Mouse (Mus musculus): ENCODE results near the gene Phc3. TPM values are rescaled to one million over a fixed set of nuclear protein-coding genes. Genes with fewer than 3 reads are reported as not detected.
"Not testable (repeated sequence)": the region's sequence is repeated elsewhere in the genome, so short reads cannot be mapped to it uniquely, and the experiment has no call there.

The Phc3 gene
- total and polyA plus RNA-seq, 3 experiments, result 3.2 to 11.4 TPM; not detected in 1

- no peak overlapping the region for H3K9ac ChIP-seq (ENCODE audit: control insufficient read depth, low read depth, low read length, poor library complexity, severe bottlenecking)
- TF ChIP-seq TCF12 (IDR thresholded peaks at IDR 0.05; ENCODE audit: low read depth, low read length) (no peak), USF2 (IDR thresholded peaks at IDR 0.05; ENCODE audit: borderline replicate concordance in 1 of 2, insufficient read depth in 1 of 2, low read depth in 1 of 2, low read length in 2 of 2) (no peak), CHD2 (IDR thresholded peaks at IDR 0.05; ENCODE audit: low read length) (no peak)
- H3K27ac ChIP-seq (ENCODE audit: control insufficient read depth, low read depth, low read length), result no peak overlapping the region
- no peaks in the 10 kb centered on the region for H3K27me3 ChIP-seq (ENCODE audit: control insufficient read depth in 1 of 2, insufficient read depth in 2 of 2, low read length in 2 of 2)
- H3K79me2 ChIP-seq (ENCODE audit: control insufficient read depth, insufficient read depth, low read length, poor library complexity), result no peaks in the 10 kb centered on the region
- H3K4me3 ChIP-seq (ENCODE audit: control insufficient read depth in 1 of 2, insufficient read depth in 1 of 2, low read depth in 2 of 2, low read length in 2 of 2), result no peak overlapping the region
- H3K4me1 ChIP-seq (ENCODE audit: control insufficient read depth in 1 of 2, insufficient read depth in 2 of 2, low read length in 2 of 2), result 0 out of 4 replicates have a peak, but pooled peaks cover 0 to 5% of the 10 kb centered on the region in 2 experiments
- DNase-seq (ENCODE audit: low read depth, low spot score), result no peak
- H3K36me3 ChIP-seq (ENCODE audit: control insufficient read depth in 1 of 2, insufficient read depth in 2 of 2, low read length in 2 of 2), result no peaks in the 10 kb centered on the region
- H3K9me3 ChIP-seq (replicated peaks; ENCODE audit: insufficient read depth, low read length), result no peaks in the 10 kb centered on the region
Observed at GRCm38 (mm10) chr3:30860705-30861104, 108.5 kb downstream of the Phc3 start.

- not testable (repeated sequence) for H3K9me3 ChIP-seq (replicated peaks; ENCODE audit: insufficient read depth, low read length); H3K27ac ChIP-seq (ENCODE audit: control insufficient read depth, low read depth, low read length); DNase-seq (ENCODE audit: low read depth, low spot score); H3K9ac ChIP-seq (ENCODE audit: control insufficient read depth, low read depth, low read length, poor library complexity, severe bottlenecking); H3K4me3 ChIP-seq (ENCODE audit: control insufficient read depth in 1 of 2, insufficient read depth in 1 of 2, low read depth in 2 of 2, low read length in 2 of 2); H3K36me3 ChIP-seq (ENCODE audit: control insufficient read depth in 1 of 2, insufficient read depth in 2 of 2, low read length in 2 of 2); H3K79me2 ChIP-seq (ENCODE audit: control insufficient read depth, insufficient read depth, low read length, poor library complexity); H3K4me1 ChIP-seq (ENCODE audit: control insufficient read depth in 1 of 2, insufficient read depth in 2 of 2, low read length in 2 of 2); H3K27me3 ChIP-seq (ENCODE audit: control insufficient read depth in 1 of 2, insufficient read depth in 2 of 2, low read length in 2 of 2)
Observed at GRCm38 (mm10) chr3:30859599-30859998, 109.6 kb downstream of the Phc3 start.

- TF ChIP-seq TCF12 (IDR thresholded peaks at IDR 0.05; ENCODE audit: low read depth, low read length) (no peak), ZC3H11A (IDR thresholded peaks at IDR 0.05; ENCODE audit: low read depth, low read length) (no peak), SMC3 (IDR thresholded peaks at IDR 0.05; ENCODE audit: low read depth, low read length) (peak; percentile 42), MAZ (IDR thresholded peaks at IDR 0.05; ENCODE audit: low read depth, low read length) (no peak), ZKSCAN1 (IDR thresholded peaks at IDR 0.05; ENCODE audit: low read depth, low read length) (no peak), SIN3A (IDR thresholded peaks at IDR 0.05; ENCODE audit: low read length) (no peak), CTCF (IDR thresholded peaks at IDR 0.05 in 2 of 3, conservative IDR thresholded peaks at IDR 0.05 in 1 of 3; ENCODE audit: control insufficient read depth in 1 of 3, insufficient read depth in 1 of 3, low read depth in 2 of 3, low read length in 3 of 3, poor library complexity in 1 of 3, severe bottlenecking in 1 of 3) (peak; percentile 48 to 70 (median 50); a peak in 5 of 6 replicates), KAT2A (conservative IDR thresholded peaks at IDR 0.05; ENCODE audit: low read depth, low read length) (no peak), GATA1 (IDR thresholded peaks at IDR 0.05; ENCODE audit: low read depth, low read length) (no peak), BHLHE40 (IDR thresholded peaks at IDR 0.05; ENCODE audit: borderline replicate concordance, low read depth, low read length) (no peak), ELF1 (IDR thresholded peaks at IDR 0.05; ENCODE audit: low read depth, low read length) (no peak), RAD21 (IDR thresholded peaks at IDR 0.05; ENCODE audit: low read depth, low read length) (peak; percentile 32), POLR2A (IDR thresholded peaks at IDR 0.05; ENCODE audit: control insufficient read depth in 1 of 2, insufficient read depth in 1 of 2, low read depth in 1 of 2, low read length in 2 of 2, poor library complexity in 1 of 2) (0 out of 4 replicates have a peak, but pooled peaks of 1 of the 2 experiments have one; percentile 42)
- Histone ChIP-seq H3K79me2 (ENCODE audit: control insufficient read depth, insufficient read depth, low read length, poor library complexity) (no peaks in the 10 kb centered on the region), H3K36me3 (ENCODE audit: control insufficient read depth in 1 of 2, insufficient read depth in 2 of 2, low read length in 2 of 2) (no peaks in the 10 kb centered on the region), H3K9ac (ENCODE audit: control insufficient read depth, low read depth, low read length, poor library complexity, severe bottlenecking) (no peak within 1 kb of the TSS), H3K27me3 (ENCODE audit: control insufficient read depth in 1 of 2, insufficient read depth in 2 of 2, low read length in 2 of 2) (peaks cover 0 to 2% of the 10 kb centered on the region in 2 experiments; a peak in 1 of 4 replicates), H3K4me1 (ENCODE audit: control insufficient read depth in 1 of 2, insufficient read depth in 2 of 2, low read length in 2 of 2) (0 out of 4 replicates have a peak, but pooled peaks cover 0 to 2% of the 10 kb centered on the region in 2 experiments), H3K9me3 (replicated peaks; ENCODE audit: insufficient read depth, low read length) (no peaks in the 10 kb centered on the region), H3K4me3 (ENCODE audit: control insufficient read depth in 1 of 2, insufficient read depth in 1 of 2, low read depth in 2 of 2, low read length in 2 of 2) (peak within 1 kb of the TSS in 1 of 2 experiments; percentile 48; a peak in 3 of 4 replicates), H3K27ac (ENCODE audit: control insufficient read depth, low read depth, low read length) (no peak within 1 kb of the TSS)
- DNase-seq (ENCODE audit: low read depth, low spot score), result peak; percentile 57
Observed at GRCm38 (mm10) chr3:30855604-30856458, 113.4 kb downstream of the Phc3 start, which contains the start of gene Gpr160. Gpr160 (plus strand) TSS chr3:30855950.
